Mouse (Mus musculus): ENCODE measurements at regions not wholly inside any gene's neighbourhood (a gene's known extent, or its start where the extent isn't known, plus 50 kb on each side); places are given as distances from the start of the nearest gene placed in this dataset.

GRCm38 (mm10) chr8:26872815-26873214, 104.3 kb upstream of the Zfp703 start:
- DNase-seq (ENCODE audit: low read depth, low spot score), result no peak

- no peak for DNase-seq (ENCODE audit: low read depth, low spot score)
These were observed 96.9 kb upstream of the Zfp703 start for GRCm38 (mm10) chr8:26880177-26880576.

DNA sequence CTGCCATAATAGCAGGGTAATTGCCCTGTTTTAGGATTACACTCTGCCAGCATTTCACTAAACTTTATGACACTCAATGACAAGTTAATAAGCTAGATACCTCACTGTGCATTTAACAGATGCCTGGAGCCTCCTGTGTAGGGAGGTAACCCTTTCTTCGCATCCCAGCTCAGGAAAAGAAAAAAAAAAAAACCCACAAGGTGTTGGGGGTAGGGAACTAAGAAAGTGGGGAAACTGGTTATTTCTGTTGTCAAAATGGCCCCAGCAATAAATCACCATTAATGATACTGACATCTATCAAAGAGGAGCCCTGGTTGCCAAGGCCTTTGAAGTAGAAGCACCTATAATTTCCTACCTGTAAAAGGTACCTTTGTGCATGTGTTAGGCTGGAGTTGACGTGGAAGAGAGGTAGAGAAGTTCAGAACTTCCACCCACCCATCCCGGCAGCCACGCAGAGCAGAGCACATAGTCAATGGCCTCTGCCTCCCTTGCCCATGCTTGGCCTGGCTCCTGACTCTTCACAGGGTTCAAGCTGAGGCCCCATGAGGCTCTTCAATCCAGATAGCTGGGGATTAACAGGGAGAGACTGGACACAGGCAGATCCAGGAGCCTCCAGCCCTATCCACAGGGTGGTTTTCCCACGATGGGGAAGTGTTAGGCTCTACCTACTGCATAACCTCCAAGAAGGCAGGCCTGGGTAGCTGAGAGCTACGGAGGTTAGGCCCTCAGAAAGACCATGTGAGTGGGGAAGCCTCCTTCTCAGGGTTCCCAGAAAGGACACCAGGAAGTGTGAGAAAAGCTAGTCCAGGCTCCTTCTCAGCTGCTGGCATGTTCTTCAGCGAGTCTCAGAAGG, 95.6 kb upstream of the Zfp703 start:
- DNase-seq (ENCODE audit: low read depth, low spot score), result no peak

- DNase-seq (ENCODE audit: low read depth, low spot score), result no peak
These were observed 94.5 kb upstream of the Zfp703 start for GRCm38 (mm10) chr8:26882616-26883015.

DNA sequence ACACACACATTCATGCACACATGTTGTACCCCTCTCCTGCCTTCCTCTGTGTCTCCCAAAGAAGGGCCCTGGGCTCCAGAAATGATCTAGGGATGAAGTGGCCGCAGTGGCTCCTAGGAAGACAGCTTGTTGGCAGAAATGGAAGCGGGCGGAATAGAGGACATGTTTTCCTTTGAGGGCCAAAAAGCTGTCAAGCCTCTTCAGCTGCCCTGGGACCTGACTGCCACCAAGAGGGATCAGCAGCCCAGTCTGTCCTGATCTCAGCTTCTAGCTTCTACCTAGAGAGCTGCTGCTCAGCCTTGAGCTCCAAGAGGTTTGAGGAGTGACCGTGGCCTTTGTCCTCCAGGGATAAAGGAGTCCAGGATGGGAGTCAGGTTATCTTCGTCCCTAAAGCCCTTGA, 93.8 kb upstream of the Zfp703 start:
- DNase-seq (ENCODE audit: low read depth, low spot score), result no peak

- DNase-seq (ENCODE audit: low read depth, low spot score), result no peak
These were observed 93.4 kb upstream of the Zfp703 start for GRCm38 (mm10) chr8:26883770-26884169.

- no peak for DNase-seq (ENCODE audit: low read depth, low spot score)
These were observed 92.8 kb upstream of the Zfp703 start for GRCm38 (mm10) chr8:26884350-26884749.

DNA sequence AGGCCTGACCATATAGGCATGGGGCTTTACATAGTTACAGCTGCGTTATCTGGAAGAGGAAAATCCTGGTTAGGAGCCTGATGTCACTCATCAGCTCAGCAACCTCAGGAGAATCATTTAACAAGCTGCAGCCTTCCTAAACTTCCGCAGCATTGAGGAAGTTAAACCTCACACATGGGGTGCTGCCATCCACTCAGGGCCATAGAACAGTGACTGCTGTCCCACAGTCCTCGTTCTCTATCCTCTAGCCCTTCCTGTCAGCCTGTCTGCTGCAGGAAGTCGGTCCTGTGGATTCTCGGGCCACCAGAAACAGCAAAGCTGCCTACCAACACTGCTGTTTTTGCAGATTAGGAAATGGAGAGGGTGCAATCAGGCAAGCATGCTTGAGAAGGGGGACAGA, 91.8 kb upstream of the Zfp703 start:
- DNase-seq (ENCODE audit: low read depth, low spot score), result no peak

DNA sequence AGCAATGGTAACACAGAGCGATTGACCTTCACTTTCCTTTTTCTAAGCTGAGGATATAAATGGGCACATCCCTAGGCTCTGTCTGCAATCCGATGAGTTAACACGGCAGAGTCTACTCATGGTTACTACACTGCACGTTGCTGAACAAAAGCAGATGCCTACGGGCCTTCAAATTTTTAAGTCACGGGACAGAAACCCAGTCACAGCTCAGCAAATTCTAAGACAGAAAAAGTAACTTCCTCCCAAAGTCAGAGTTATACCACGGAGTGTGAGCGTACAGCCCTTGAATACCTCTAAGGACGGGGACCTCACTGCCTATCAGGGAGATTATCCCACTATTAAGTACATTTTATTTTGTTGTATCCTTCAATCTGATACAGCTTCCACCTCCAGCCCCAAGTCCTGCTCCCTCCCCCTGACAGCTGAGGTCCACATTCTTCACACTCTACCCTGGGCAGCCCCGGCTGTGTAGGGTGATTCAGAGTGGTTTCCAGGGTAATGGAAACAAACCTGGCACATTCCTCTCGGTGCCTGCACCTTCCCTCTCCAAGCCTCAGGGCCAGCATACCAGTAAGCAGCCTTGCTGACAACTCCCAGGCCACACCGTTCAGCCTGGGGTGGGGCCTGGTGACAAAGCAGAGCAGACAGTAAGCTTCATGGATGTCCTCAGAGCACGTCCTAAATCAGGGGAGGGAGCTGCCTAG, 90.2 kb upstream of the Zfp703 start:
- no peak for DNase-seq (ENCODE audit: low read depth, low spot score)

- no peak for DNase-seq (ENCODE audit: low read depth, low spot score)
These were observed 89.6 kb upstream of the Zfp703 start for GRCm38 (mm10) chr8:26887551-26887950.

DNA sequence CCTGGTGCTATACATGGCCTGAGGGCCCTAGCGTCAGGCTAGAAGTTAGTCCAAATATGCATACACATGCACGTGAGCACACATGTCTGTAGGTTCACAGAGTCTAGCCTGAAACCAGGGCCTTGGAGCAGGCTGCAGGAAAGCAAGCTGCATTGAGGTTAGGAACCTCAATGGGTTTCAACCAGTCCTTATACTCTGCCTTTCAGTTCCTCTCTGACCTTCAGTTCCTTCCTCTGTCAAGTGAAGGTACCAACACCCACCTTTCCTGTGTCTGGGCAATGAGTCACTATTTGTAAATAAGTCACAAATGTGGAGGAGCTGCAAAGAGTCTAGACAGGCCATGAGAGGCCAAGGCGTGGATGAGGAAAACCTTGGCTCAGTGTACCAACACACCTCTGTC, 89.1 kb upstream of the Zfp703 start:
- DNase-seq (ENCODE audit: low read depth, low spot score), result no peak

- DNase-seq (ENCODE audit: low read depth, low spot score), result no peak
These were observed 85.2 kb upstream of the Zfp703 start for GRCm38 (mm10) chr8:26891881-26892280.

DNA sequence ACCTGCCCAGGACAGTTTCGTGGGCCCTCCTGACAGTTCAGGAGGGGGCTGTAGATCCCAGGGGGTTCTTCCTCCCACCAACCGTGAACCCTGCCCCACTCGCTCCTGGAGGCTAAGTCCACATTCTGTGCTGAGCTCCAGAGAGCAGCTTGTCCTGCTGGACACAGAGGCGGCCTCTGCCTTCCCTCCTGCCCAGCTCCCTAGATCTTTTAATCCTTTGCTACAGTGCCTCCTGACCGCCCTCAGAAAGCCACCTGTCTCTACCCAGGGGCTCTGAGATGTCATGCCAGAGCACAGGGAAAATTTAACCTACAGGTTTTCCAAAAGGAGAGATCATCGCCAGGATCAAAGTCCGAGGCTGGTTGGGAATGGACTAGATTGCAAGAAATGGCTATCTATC, 84.7 kb upstream of the Zfp703 start:
- no peak for DNase-seq (ENCODE audit: low read depth, low spot score)

DNA sequence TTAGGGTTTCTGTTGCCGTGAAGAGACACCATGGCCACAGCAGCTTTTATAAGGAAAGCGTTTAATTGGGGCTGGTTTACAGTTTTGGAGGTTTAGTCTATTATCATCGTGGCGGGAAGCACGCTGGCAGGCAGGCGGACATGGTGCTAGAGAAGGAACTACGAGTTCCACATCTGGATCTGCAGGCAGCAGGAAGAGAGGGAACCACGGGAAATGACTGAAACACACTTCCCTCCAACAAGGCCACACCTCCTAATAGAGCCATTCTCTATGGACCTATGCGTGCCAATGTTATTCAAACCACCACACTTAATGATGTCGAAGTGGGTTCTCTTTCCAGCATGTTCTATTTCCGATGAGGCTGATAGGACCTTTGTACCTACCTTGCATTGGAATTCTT, 81.3 kb upstream of the Zfp703 start:
- DNase-seq (ENCODE audit: low read depth, low spot score), result no peak

DNA sequence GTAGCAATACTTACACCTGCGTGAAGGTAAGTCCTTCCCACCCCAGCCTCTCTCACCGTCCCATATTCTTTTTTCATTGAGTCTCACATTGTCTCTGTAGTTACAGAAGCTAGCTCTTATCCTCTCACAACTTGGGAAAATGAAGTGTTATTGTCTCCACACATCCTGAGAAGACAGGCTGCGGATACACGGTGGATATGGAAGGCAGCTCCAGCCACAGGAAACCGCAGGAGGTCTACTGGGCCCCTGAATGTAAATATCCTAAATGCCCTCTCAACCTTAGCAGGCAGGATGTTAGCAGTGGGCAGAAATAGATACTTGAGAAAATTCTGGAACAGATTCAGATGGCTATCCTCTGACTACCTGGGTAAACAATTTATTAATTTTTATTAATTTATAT, 73.8 kb upstream of the Zfp703 start:
- DNase-seq (ENCODE audit: low read depth, low spot score), result no peak

GRCm38 (mm10) chr8:26906257-26906656, 70.9 kb upstream of the Zfp703 start:
- DNase-seq (ENCODE audit: low read depth, low spot score), result no peak

DNA sequence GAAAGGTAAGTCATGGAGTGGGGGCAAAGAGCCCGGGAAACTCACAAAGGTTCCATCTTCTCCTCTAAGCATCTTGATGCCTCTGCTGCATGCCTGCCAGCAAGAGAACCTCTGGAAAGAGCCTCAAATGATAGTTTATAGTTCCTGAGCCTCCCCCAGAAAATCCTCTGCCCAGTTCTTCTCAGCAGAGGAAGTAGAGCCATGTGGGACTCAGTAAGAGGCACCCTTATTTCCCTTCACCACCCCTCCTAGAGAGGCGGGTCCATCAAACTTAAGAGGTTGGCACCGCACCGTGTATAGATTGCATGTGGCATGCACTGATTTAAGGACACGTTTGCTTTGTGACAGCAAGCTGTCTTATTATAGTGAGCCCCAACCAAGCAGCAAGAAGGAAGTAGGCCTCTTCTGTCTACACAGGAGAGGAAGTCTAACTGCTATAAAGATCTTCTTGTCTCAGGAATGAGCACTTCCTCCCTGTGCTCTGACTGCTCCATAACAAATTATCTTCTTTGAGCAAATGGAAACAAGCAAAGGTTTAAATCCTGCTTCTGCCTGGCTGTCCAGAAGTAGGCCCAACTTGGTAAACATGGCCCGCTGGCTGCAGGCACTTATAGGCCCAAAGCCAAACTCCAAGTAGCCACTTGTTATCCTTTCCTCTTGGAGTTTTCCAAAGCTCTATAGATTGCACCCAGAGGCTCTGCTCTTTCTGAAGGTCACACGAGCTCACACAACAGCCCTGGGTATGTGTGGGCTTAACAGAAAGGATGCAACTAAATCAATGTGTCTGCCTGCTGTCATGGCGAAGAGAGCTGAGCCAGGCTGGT, 69.6 kb upstream of the Zfp703 start:
- DNase-seq (ENCODE audit: low read depth, low spot score), result peak; percentile 21

GRCm38 (mm10) chr8:26910186-26910585, 66.9 kb upstream of the Zfp703 start:
- no peak for DNase-seq (ENCODE audit: low read depth, low spot score)

DNA sequence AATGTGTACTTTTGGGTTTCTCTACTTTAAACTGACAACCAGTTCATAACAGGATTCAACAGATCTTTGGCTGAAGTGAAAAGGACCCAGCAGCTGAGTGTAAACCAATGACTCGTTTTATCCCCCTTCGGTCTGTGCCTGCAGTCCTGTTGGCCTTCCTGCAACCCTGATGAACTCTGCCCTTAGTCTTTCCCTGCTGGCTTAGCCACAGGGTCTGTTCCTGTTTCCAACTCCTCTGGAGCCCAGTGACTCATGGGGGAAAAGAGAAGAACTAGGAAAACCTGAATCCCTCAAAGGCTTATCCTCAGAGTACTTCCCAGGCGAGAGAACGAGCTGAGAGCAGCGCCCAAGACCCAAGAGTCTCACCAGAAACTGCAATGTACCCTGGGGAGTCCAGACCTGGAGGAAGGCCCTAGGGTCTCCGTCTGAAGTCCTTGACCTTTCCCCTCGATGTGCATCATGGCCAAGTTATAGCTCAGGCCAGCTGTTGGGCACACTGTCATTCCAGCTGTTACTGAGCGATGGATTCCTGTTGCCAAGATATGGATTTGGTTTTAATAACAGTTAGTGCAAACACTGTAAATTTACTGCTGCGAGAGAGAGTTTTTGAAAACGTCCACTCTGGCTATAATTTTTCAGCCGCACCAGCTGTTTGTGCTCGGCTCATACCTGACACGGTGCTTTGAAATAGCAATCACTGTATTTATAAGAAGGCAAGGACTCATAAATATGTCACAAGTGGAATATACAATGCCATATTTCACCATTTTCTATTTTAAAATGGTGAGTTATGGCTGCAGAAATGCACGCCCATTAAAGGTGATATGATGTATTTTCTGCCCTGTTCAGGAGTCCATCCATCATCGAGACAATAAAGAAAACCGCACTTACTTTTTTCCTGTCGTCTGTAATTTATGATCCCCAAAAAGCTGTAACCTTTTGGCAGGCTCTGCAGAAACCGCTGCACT, 63.3 kb upstream of the Zfp703 start:
- no peak for DNase-seq (ENCODE audit: low read depth, low spot score)

- no peak for DNase-seq (ENCODE audit: low read depth, low spot score)
These were observed 61.4 kb upstream of the Zfp703 start for GRCm38 (mm10) chr8:26915731-26916130.

- DNase-seq (ENCODE audit: low read depth, low spot score), result no peak
These were observed 55.5 kb upstream of the Zfp703 start for GRCm38 (mm10) chr8:26921531-26922177.

Data from telencephalon, adult 2 months (tissue).